Mouse (Mus musculus): ENCODE data around the gene Rps23. TPM values are rescaled to one million over a fixed set of nuclear protein-coding genes. Genes with fewer than 3 reads are reported as not detected.
"Not testable (repeated sequence)": the region's sequence is repeated elsewhere in the genome, so short reads cannot be mapped to it uniquely, and the experiment has no call there.

The Rps23 gene
- 646 and 659 TPM in 2 replicates for polyA plus RNA-seq (2012; rRNA removed)

- peak; percentile 74 to 91 for DNase-seq (ENCODE audit: extremely low spot score in 1 of 2, low spot score in 1 of 2)
These were observed at the start of gene Rps23 for GRCm38 (mm10) chr13:90922751-90923612. Rps23 (plus strand) TSS chr13:90922958.

GRCm38 (mm10) chr13:90881727-90882429 lies 40.9 kb upstream of the Rps23 start:
- DNase-seq (ENCODE audit: extremely low spot score in 1 of 2, low spot score in 1 of 2): no peak

GRCm38 (mm10) chr13:90885856-90886532 lies 36.8 kb upstream of the Rps23 start:
- DNase-seq (ENCODE audit: extremely low spot score in 1 of 2, low spot score in 1 of 2): no peak

- peak; percentile 55 to 92 for DNase-seq (ENCODE audit: extremely low spot score in 1 of 2, low spot score in 1 of 2)
These were observed 36.2 kb upstream of the Rps23 start for GRCm38 (mm10) chr13:90886568-90886983.

- DNase-seq (ENCODE audit: extremely low spot score in 1 of 2, low spot score in 1 of 2): no peak
These were observed 32.6 kb upstream of the Rps23 start for GRCm38 (mm10) chr13:90890111-90890510.

- DNase-seq (ENCODE audit: extremely low spot score in 1 of 2, low spot score in 1 of 2): no peak
These were observed 27.9 kb upstream of the Rps23 start for GRCm38 (mm10) chr13:90894819-90895218.

GRCm38 (mm10) chr13:90896098-90896497 lies 26.7 kb upstream of the Rps23 start:
- peak in 1 of 2 experiments; percentile 66 for DNase-seq (ENCODE audit: extremely low spot score in 1 of 2, low spot score in 1 of 2)

- DNase-seq (ENCODE audit: extremely low spot score in 1 of 2, low spot score in 1 of 2): no peak
These were observed 25.9 kb upstream of the Rps23 start for GRCm38 (mm10) chr13:90896821-90897220.

- peak in 1 of 2 experiments; percentile 67 for DNase-seq (ENCODE audit: extremely low spot score in 1 of 2, low spot score in 1 of 2)
These were observed 17.6 kb upstream of the Rps23 start, which contains the start of gene Atp6ap1l for GRCm38 (mm10) chr13:90905176-90905575. Atp6ap1l (minus strand) TSS chr13:90905355.

GRCm38 (mm10) chr13:90907376-90907775 lies 15.4 kb upstream of the Rps23 start:
- no peak for DNase-seq (ENCODE audit: extremely low spot score in 1 of 2, low spot score in 1 of 2)

- DNase-seq (ENCODE audit: extremely low spot score in 1 of 2, low spot score in 1 of 2): peak in 1 of 2 experiments; percentile 68
These were observed 9.7 kb upstream of the Rps23 start for GRCm38 (mm10) chr13:90912760-90913674.

- peak in 1 of 2 experiments; percentile 28 for DNase-seq (ENCODE audit: extremely low spot score in 1 of 2, low spot score in 1 of 2)
These were observed 9.0 kb upstream of the Rps23 start for GRCm38 (mm10) chr13:90913675-90914192.

- DNase-seq (ENCODE audit: extremely low spot score in 1 of 2, low spot score in 1 of 2): no peak
These were observed 8.0 kb upstream of the Rps23 start for GRCm38 (mm10) chr13:90914721-90915120.

GRCm38 (mm10) chr13:90923617-90924016 lies 859 bp downstream of the Rps23 start:
- not testable (repeated sequence) for DNase-seq (ENCODE audit: extremely low spot score in 1 of 2, low spot score in 1 of 2)

GRCm38 (mm10) chr13:90924072-90924471 lies 1.3 kb downstream of the Rps23 start:
- no peak for DNase-seq (ENCODE audit: extremely low spot score in 1 of 2, low spot score in 1 of 2)

- no peak for DNase-seq (ENCODE audit: extremely low spot score in 1 of 2, low spot score in 1 of 2)
These were observed 2.4 kb downstream of the Rps23 start for GRCm38 (mm10) chr13:90925191-90925590.

- no peak for DNase-seq (ENCODE audit: extremely low spot score in 1 of 2, low spot score in 1 of 2)
These were observed 3.5 kb downstream of the Rps23 start for GRCm38 (mm10) chr13:90926125-90926765.

- no peak for DNase-seq (ENCODE audit: extremely low spot score in 1 of 2, low spot score in 1 of 2)
These were observed 4.3 kb downstream of the Rps23 start for GRCm38 (mm10) chr13:90926938-90927633.
